Mouse (Mus musculus) layer of hippocampus, adult 18-20 months (tissue): ENCODE measurements at regions not wholly inside any gene's neighbourhood (a gene's known extent, or its start where the extent isn't known, plus 50 kb on each side); places are given as distances from the start of the nearest gene placed in this dataset.

ENCODE experiments used
- DNase-seq, 2 experiments: peaks; one replicate each; pipeline ENCODE4 v3.0.0; 2022; ENCODE audit warnings: low spot score in 2 of 2

DNA sequence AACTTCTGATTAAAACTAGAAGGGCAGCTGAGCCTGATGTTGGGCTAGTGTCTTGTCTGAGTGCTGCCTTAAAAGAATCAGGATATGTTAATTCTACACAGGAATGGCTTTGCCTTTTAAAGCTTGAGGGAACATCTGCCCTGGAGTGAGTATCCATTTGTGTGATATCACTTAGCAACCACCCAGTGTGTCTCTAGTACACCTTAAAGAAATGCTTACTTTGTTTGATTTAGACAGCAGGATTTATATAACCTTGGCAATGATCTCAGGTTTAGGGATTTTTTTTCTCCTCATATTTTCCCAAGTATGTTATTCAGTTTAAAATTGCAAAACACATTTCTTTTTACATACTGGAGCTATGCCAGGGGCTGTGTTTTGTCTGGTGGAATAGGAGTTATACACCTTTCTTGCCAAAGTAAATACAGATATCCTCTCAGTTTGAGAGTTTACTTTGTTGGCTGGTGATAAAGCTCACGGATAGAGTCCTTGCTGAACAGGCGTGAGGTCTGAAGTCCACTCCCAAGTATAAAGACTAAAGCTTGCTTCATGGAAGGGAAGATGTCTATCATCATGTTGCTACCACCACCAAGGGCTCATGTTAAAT lies 206.6 kb downstream of the Rsl24d1 start:
- no peak for DNase-seq

- DNase-seq = no peak
These were observed 217.8 kb downstream of the Rsl24d1 start for GRCm38 (mm10) chr9:73331066-73331465.

- peak; percentile 26 to 57 for DNase-seq
These were observed 222.8 kb downstream of the Rsl24d1 start for GRCm38 (mm10) chr9:73336039-73336438.

DNA sequence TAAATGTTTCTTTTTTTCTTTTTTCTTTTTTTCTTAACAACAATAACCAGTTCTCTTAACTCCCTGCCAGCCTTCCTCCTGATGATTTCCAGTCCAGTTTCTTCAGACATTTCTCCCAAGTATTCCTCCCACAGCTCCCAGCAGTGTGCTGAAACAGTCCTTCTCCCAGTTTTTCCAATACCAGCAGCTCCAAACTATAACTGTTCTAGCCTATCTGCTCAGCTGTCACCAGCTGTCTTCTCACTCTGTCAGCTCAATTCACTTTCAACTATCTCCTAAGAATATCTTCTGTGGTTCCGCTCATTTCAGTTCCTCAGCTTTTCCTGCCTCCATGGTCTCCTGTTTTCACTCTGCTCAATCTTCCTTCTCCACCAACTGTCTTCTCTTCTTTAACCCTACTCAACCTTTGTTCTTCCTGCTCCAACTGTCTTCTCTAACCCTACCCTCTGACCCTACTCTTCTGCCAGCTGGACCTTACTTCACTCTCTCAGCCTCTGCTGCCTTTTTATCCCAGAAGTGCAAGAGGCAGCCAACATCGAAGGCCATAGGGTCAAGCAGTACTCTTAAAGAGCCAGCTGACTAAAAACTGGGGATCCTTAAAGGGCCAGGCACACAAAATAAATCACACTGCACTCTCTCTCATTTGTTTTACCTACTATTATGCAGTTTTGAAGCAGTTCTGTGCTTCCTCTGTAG lies 224.0 kb downstream of the Rsl24d1 start:
- peak; percentile 2 to 22 for DNase-seq

DNA sequence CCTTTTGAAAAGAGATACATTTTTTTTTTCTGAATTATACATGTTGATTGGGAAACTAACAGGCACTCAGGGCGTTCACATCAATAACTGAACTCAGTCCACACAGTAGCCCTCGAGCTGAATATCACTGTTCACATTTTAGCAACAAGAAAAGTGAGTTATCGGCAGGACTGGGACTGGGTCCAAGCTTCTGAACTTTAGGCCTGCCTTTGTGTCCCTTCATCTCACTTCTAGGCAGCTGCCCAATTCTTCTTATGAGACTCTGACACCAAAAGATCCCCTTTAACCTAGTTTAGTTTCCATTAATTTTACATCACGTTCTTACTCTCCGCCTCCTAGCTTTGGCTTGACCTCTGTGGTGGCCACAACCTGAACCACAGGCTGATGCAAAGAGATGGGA lies 242.7 kb downstream of the Rsl24d1 start:
- DNase-seq = no peak

DNA sequence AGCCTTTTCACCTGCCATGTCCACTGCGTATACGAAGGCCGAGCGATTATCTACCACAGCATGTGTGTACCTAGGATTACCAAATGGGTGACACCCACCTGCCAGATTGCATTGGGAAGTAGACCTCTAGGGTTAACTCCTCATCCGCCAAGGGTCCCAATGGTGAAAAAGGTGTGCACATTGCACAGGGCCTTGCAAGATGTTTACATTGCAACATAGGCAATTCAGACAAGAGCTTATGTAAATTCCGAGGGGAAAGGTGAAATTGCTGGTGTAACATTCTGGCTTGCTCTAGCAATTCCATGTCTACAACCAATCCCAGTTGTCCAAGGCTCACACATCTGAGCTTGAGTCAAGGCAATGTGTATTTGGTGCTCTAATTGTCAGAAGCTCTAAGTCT lies 245.7 kb downstream of the Rsl24d1 start:
- no peak for DNase-seq

DNA sequence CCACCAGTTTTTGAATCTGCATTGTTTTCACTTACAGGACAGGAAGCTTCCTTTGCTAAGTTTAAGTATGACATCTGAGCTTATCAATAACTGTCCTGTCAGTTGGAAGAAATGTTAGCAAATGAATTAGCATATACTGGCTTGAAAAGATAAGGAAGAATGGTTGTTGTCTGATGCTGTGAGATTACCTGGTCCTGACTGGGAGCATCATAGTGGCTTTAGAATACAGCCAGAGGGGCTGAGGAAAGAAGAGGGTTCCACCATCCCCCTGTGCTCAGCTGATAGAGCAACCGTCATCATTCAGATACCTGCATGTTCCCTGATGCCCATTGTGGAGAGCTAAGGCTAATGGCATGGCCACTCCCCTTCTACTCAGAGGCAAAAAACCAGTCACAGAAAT lies 267.5 kb downstream of the Rsl24d1 start:
- DNase-seq = no peak

GRCm38 (mm10) chr9:73392036-73392435 lies 278.8 kb downstream of the Rsl24d1 start:
- peak in 1 of 2 experiments; percentile 11 for DNase-seq

DNA sequence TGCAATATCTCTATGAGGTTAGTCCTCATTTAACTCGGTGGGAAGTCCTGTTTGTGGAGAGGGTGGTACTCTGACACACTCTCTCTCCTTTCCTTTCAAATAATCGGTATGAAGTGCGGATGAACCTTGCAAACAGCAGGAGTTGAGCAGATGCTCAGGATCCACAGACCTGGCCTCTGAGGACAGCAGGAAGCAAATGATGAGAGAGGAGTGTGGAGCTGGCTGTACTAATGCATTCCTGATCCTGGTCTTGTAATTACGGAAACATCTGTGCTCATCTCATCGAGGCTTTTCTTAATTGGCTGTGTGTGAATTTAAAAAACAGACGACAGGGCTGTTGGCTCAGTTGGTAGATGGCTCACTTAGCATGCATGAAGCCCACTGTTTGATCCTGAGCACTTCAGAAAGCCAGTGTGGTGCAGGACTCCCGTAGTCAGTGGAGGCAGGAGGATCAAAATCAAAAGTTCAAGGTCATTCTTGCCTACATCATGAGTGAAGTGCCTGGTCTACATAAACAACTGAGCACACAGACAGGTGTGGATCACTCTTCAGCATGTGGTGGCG lies 300.2 kb downstream of the Rsl24d1 start:
- no peak for DNase-seq

- no peak for DNase-seq
These were observed 303.0 kb downstream of the Rsl24d1 start for GRCm38 (mm10) chr9:73416084-73416777.
